Mouse (Mus musculus) limb, embryonic 14.5 days (tissue): ENCODE data around the gene Celf2. TPM values are rescaled to one million over a fixed set of nuclear protein-coding genes. Genes with fewer than 3 reads are reported as not detected.

Experiments used
- ATAC-seq: fragments of 200-750 bp; cut with Nextera tagmentation; 2 replicates; pipeline ENCODE4 v1.8.0; 2017; ENCODE audit warnings: low read depth, moderate number of reproducible peaks, moderate TSS enrichment; ENCODE audit not compliant: low FRiP score
- DNase-seq: peaks from one replicate; pipeline ENCODE4 v3.0.0-alpha.2; 2015; ENCODE audit warnings: low spot score
- H3K27ac ChIP-seq: fragments of 300-500 bp; sonication (generic); replicated peaks from 2 replicates; pipeline ENCODE4 v1.5.1; 2014; ENCODE audit warnings: low read depth, mild to moderate bottlenecking, low read length, moderate library complexity, mixed read lengths
- H3K27me3 ChIP-seq: fragments of 300-500 bp; sonication (generic); 2 replicates; pipeline ENCODE4 v1.6.1; 2014; ENCODE audit warnings: low read length, mixed read lengths; ENCODE audit not compliant: control insufficient read depth, insufficient read depth
- H3K36me3 ChIP-seq: fragments of 300-500 bp; sonication (generic); 2 replicates; pipeline ENCODE4 v1.6.1; 2014; ENCODE audit warnings: mild to moderate bottlenecking, low read length, moderate library complexity, mixed read lengths; ENCODE audit not compliant: control insufficient read depth, insufficient read depth
- H3K4me1 ChIP-seq: fragments of 300-500 bp; sonication (generic); 2 replicates; pipeline ENCODE4 v1.6.1; 2014; ENCODE audit warnings: antibody characterized with exemption, low read length, mixed read lengths; ENCODE audit not compliant: control insufficient read depth, insufficient read depth
- H3K4me2 ChIP-seq: fragments of 300-500 bp; sonication (generic); replicated peaks from 2 replicates; pipeline ENCODE4 v1.6.1; 2014; ENCODE audit warnings: low read depth, mild to moderate bottlenecking, low read length, moderate library complexity; ENCODE audit not compliant: severe bottlenecking
- H3K4me3 ChIP-seq: fragments of 300-500 bp; sonication (generic); replicated peaks from 2 replicates; pipeline ENCODE4 v1.5.1; 2014; ENCODE audit warnings: low read length
- H3K9ac ChIP-seq: fragments of 300-500 bp; sonication (generic); 2 replicates; pipeline ENCODE4 v1.6.1; 2014; ENCODE audit warnings: mild to moderate bottlenecking, low read depth, low read length, moderate library complexity; ENCODE audit not compliant: severe bottlenecking
- H3K9me3 ChIP-seq: fragments of 300-500 bp; sonication (generic); 2 replicates; pipeline ENCODE4 v1.6.1; 2016; ENCODE audit warnings: low read length; ENCODE audit not compliant: control insufficient read depth
- POLR2A ChIP-seq: fragments of 200-500 bp; IDR thresholded peaks from 2 replicates; pipeline ENCODE4 v1.8.0; 2012; ENCODE audit warnings: inconsistent platforms, mild to moderate bottlenecking, moderate library complexity, borderline replicate concordance; ENCODE audit not compliant: insufficient read depth, insufficient read length; ENCODE audit errors: extremely low read depth
- WGBS: fragments of 180-500 bp; shearing (Covaris S2); extraction: QIAGEN DNeasy Blood & Tissue Kit; methylation state at CpG from one replicate; pipeline ENCODE4 v1.1.7; 2014; 5-methylcytosine and 5-hydroxymethylcytosine counted together
- polyA plus RNA-seq, 2 experiments: library from polyadenylated mRNA; depleted of rRNA in 1 of 2; stranded (reverse) in 1 of 2; unstranded in 1 of 2; fragments of >200 nt; fragmentation: Nextera tagmentation in 1 of 2; extraction: Ambion mirVana in 1 of 2; gene quantifications; 2 replicates each; pipeline versions ENCODE4 v1.2.1 to v1.2.3; 2012 to 2014

Gene Celf2
- polyA plus RNA-seq, 2 experiments = 55.3 to 75.1 TPM

DNA sequence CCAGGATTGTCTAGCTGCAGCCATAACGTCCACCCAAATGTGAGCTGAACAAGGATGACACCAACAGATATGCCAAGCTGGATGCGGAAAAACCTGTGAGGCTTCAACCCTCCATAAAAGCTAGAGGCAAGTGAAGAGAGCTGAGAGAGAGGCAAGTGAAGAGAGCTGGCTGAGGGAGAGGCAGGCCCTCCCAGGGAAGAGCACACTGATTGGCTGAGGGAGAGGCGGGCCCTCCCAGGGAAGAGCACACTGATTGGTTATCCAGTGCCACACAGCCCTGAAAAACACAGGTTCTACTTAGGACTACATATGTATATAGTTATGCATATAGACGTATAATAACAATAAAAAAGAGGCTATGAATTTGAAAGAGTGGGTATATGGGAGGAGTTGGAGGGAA lies 907.2 kb downstream of the Celf2 start:
- 81% methylated on average over 4 of the region's 4 CpGs for WGBS
- ATAC-seq (no peak), DNase-seq (no peak)
- Histone ChIP-seq H3K27me3 (no peaks in the 10 kb centered on the region), H3K9me3 (no peaks in the 10 kb centered on the region), H3K4me2 (no peak overlapping the region), H3K27ac (no peak overlapping the region), H3K36me3 (no peaks in the 10 kb centered on the region), H3K4me3 (no peak overlapping the region), H3K9ac (no peak overlapping the region), H3K4me1 (no peaks in the 10 kb centered on the region)
- no peak for TF ChIP-seq POLR2A

DNA sequence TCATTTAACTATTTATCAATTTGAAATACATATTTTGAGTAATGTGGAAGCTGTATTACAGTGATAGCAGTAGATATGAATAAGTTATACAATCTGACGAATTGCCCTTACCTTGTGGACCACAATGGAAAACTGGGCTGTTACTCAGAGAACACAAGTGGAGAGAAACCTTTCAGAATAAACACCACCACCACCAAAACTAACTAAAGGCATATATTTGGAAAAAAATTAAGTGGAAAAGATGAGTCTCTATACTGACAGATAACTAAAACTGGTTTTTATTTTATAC lies 910.5 kb downstream of the Celf2 start:
- Histone ChIP-seq H3K36me3 (no peaks in the 10 kb centered on the region; the same call in 1 of the 2 replicates), H3K27me3 (no peaks in the 10 kb centered on the region), H3K27ac (no peak overlapping the region), H3K4me2 (no peak overlapping the region), H3K9me3 (no peaks in the 10 kb centered on the region), H3K4me1 (peaks cover 6% of the 10 kb centered on the region), H3K9ac (no peak overlapping the region), H3K4me3 (no peak overlapping the region)
- ATAC-seq (no peak), DNase-seq (no peak)
- WGBS = 85% methylated on average over 1 of the region's 1 CpGs
- no peak for TF ChIP-seq POLR2A

DNA sequence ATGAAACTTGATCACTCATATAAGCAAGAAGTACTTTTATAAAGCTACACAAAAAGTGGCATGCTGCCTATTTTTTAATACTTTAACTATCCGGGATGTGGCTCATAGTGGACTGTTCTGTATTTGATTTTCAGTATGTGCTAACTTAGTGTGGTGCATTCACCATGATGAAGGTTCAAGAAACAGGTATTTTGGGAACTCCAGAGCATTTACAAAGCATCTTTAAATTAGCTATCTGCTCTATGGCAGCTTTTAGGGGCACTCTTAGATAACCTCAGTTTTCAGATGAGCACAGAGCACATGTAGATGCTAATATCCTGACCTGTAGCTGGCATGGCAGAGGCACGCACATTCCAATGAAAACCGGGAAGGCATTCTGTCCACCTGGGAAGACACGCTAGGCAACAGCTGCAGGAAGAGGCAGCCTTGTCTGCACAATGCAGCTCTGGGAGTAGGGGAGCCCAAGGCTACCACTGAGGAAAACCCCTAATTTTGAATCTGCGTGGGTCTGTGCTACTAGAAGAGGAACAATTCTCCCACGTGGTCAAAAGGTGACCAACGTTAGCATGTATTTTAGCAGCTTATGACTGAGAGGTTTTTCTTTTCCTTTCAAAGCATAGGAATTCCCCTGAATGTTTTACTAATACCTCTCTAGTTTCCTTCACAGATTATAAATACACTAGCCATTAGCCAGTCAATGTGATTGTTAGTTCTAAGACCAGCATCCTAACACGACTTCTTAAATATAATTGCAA lies 911.1 kb downstream of the Celf2 start:
- H3K36me3 ChIP-seq = no peaks in the 10 kb centered on the region; the same call in 1 of the 2 replicates
- no peak overlapping the region for H3K27ac ChIP-seq
- H3K9ac ChIP-seq = no peak overlapping the region
- no peak for ATAC-seq
- H3K4me1 ChIP-seq = peaks cover 6% of the 10 kb centered on the region
- H3K4me3 ChIP-seq = no peak overlapping the region
- no peak for TF ChIP-seq POLR2A
- 72% methylated on average over 8 of the region's 8 CpGs for WGBS
- no peak for DNase-seq
- no peaks in the 10 kb centered on the region for H3K27me3 ChIP-seq
- no peaks in the 10 kb centered on the region for H3K9me3 ChIP-seq
- no peak overlapping the region for H3K4me2 ChIP-seq

DNA sequence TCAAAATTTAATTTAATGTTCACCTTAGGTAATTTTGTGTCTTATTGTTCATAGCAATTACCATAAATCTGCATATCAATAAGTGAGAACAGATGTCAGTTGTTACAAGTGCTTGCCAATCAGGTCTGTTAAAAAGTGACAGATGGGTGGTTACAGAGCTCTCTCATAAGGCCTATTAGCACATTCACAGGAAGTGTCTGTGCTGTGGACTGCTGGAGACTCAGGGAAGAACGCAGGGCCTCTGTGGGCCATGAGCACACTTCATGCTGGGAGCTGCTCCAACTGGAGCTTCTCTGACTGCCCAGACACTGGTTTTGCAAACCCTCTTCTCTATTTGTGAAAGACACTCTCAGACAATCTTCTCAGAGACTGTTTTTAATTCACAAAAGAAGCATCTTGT lies 914.6 kb downstream of the Celf2 start:
- Histone ChIP-seq H3K9me3 (no peaks in the 10 kb centered on the region), H3K4me3 (no peak overlapping the region), H3K4me2 (no peak overlapping the region), H3K36me3 (no peaks in the 10 kb centered on the region; the same call in 1 of the 2 replicates), H3K27ac (no peak overlapping the region), H3K9ac (no peak overlapping the region), H3K27me3 (no peaks in the 10 kb centered on the region), H3K4me1 (peaks cover 6% of the 10 kb centered on the region)
- no peak for ATAC-seq
- no peak for DNase-seq
- 25% methylated on average over 1 of the region's 1 CpGs for WGBS
- TF ChIP-seq POLR2A = no peak

DNA sequence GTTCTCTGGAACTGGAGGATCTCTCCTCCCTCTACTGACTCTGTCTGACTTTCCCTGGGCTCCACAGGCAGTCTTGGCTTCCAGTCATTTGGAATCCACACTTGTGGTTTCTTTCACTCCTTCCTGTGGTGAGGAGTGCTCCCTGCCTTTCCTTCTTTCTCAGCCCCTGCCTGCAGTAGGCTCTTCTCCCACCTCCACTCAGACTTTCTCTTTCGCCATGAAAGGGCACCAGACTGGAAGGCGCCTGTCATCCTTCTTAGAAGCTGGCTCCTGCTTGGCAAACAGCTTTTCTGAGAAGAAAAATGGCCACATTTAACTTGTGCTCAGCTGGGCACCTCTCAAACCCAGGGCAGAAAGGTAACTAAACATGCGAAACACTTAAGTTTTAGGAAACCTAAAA lies 915.2 kb downstream of the Celf2 start:
- Histone ChIP-seq H3K4me3 (no peak overlapping the region), H3K4me1 (peaks cover 6% of the 10 kb centered on the region), H3K27me3 (no peaks in the 10 kb centered on the region), H3K9ac (0 out of 2 replicates have a peak overlapping the region, but pooled peaks have one; percentile 21), H3K27ac (no peak overlapping the region), H3K9me3 (no peaks in the 10 kb centered on the region), H3K4me2 (no peak overlapping the region), H3K36me3 (no peaks in the 10 kb centered on the region; the same call in 1 of the 2 replicates)
- TF ChIP-seq POLR2A = no peak
- 53% methylated on average over 3 of the region's 3 CpGs for WGBS
- no peak for ATAC-seq
- DNase-seq = no peak
